Mouse (Mus musculus): Measurements from ENCODE around the gene Mex3a. TPM values are rescaled to one million over a fixed set of nuclear protein-coding genes. Genes with fewer than 3 reads are reported as not detected.

Mex3a gene
- polyA plus RNA-seq, 1 experiment from 2014 or later = 51.9 TPM

- no peak for ATAC-seq (ENCODE audit: low FRiP score)
- Histone ChIP-seq H3K27ac (ENCODE audit: low read depth, low read length) (no peak overlapping the region), H3K4me2 (replicated peaks; ENCODE audit: low read depth, low read length) (no peak overlapping the region), H3K4me3 (ENCODE audit: low read depth, low read length) (no peak overlapping the region), H3K9me3 (ENCODE audit: control insufficient read depth, low read length) (no peaks in the 10 kb centered on the region), H3K27me3 (ENCODE audit: control insufficient read depth, insufficient read depth, low read length) (no peaks in the 10 kb centered on the region), H3K9ac (ENCODE audit: low read depth, low read length) (no peak overlapping the region), H3K4me1 (replicated peaks; ENCODE audit: control insufficient read depth, insufficient read depth, low read length) (no peaks in the 10 kb centered on the region), H3K36me3 (ENCODE audit: control insufficient read depth, insufficient read depth, low read length) (0 out of 2 replicates have a peak, but pooled peaks cover 4% of the 10 kb centered on the region)
- 92% methylated on average over 5 of the region's 5 CpGs for WGBS
- DNase-seq (ENCODE audit: low spot score) = no peak
Measured at GRCm38 (mm10) chr3:88586640-88587039, 54.4 kb downstream of the Mex3a start.

GRCm38 (mm10) chr3:88590246-88590645 lies 58.1 kb downstream of the Mex3a start:
- Histone ChIP-seq H3K27me3 (ENCODE audit: control insufficient read depth, insufficient read depth, low read length) (no peaks in the 10 kb centered on the region), H3K27ac (ENCODE audit: low read depth, low read length) (no peak overlapping the region), H3K9me3 (ENCODE audit: control insufficient read depth, low read length) (no peaks in the 10 kb centered on the region), H3K9ac (ENCODE audit: low read depth, low read length) (no peak overlapping the region), H3K36me3 (ENCODE audit: control insufficient read depth, insufficient read depth, low read length) (0 out of 2 replicates have a peak, but pooled peaks cover 4% of the 10 kb centered on the region), H3K4me2 (replicated peaks; ENCODE audit: low read depth, low read length) (no peak overlapping the region), H3K4me3 (ENCODE audit: low read depth, low read length) (no peak overlapping the region), H3K4me1 (replicated peaks; ENCODE audit: control insufficient read depth, insufficient read depth, low read length) (no peaks in the 10 kb centered on the region)
- DNase-seq (ENCODE audit: low spot score) (peak; percentile 14), ATAC-seq (ENCODE audit: low FRiP score) (no peak)
- 33% methylated on average over 5 of the region's 5 CpGs for WGBS

MicroRNA genes within 50 kb of the gene (microRNA counts, 519-probe panel; counts per million panel counts)
- microRNA mmu-miR-1905 = not detected

Other genes with a start within 250 kb of the Mex3a start
- gene Gm38392, start 245.2 kb upstream of the Mex3a start, polyA plus RNA-seq (2014; fragmentation: Nextera tagmentation; extraction: Ambion mirVana) = 0.20 and 0.49 TPM in 2 replicates
- gene Tsacc, start 235.4 kb upstream of the Mex3a start, polyA plus RNA-seq (2014; fragmentation: Nextera tagmentation; extraction: Ambion mirVana) = 8.1 and 8.6 TPM in 2 replicates
- 736 and 767 TPM in 2 replicates for gene Cct3, start 235.3 kb upstream of the Mex3a start, polyA plus RNA-seq (2014; fragmentation: Nextera tagmentation; extraction: Ambion mirVana)
- gene Glmp, start 207.4 kb upstream of the Mex3a start, polyA plus RNA-seq (2014; fragmentation: Nextera tagmentation; extraction: Ambion mirVana) = 69.4 and 71.5 TPM in 2 replicates
- 1.7 TPM in 2 replicates for gene Tmem79, start 196.2 kb upstream of the Mex3a start, polyA plus RNA-seq (2014; fragmentation: Nextera tagmentation; extraction: Ambion mirVana)
- gene Smg5, start 196.1 kb upstream of the Mex3a start, polyA plus RNA-seq (2014; fragmentation: Nextera tagmentation; extraction: Ambion mirVana) = 42.0 and 44.5 TPM in 2 replicates
- 1.3 and 1.6 TPM in 2 replicates for gene Paqr6, start 167.8 kb upstream of the Mex3a start, polyA plus RNA-seq (2014; fragmentation: Nextera tagmentation; extraction: Ambion mirVana)
- 0.26 TPM in 1 of 2 replicates, not detected in the other for gene Bglap3, start 159.7 kb upstream of the Mex3a start, polyA plus RNA-seq (2014; fragmentation: Nextera tagmentation; extraction: Ambion mirVana)
- not detected in 2 replicates for gene Bglap2, start 153.7 kb upstream of the Mex3a start, polyA plus RNA-seq (2014; fragmentation: Nextera tagmentation; extraction: Ambion mirVana)
- not detected in 2 replicates for gene Bglap, start 147.9 kb upstream of the Mex3a start, polyA plus RNA-seq (2014; fragmentation: Nextera tagmentation; extraction: Ambion mirVana)
- gene Pmf1, start 122.1 kb upstream of the Mex3a start, polyA plus RNA-seq (2014; fragmentation: Nextera tagmentation; extraction: Ambion mirVana) = 108 and 109 TPM in 2 replicates
- 22.1 and 23.7 TPM in 2 replicates for gene Slc25a44, start 107.3 kb upstream of the Mex3a start, polyA plus RNA-seq (2014; fragmentation: Nextera tagmentation; extraction: Ambion mirVana)
- gene Sema4a, start 71.2 kb upstream of the Mex3a start, polyA plus RNA-seq (2014; fragmentation: Nextera tagmentation; extraction: Ambion mirVana) = 5.7 and 7.8 TPM in 2 replicates
- gene Lmna, start 22.4 kb upstream of the Mex3a start, polyA plus RNA-seq (2014; fragmentation: Nextera tagmentation; extraction: Ambion mirVana) = 22.5 and 22.8 TPM in 2 replicates
- gene Rab25, start 15.9 kb downstream of the Mex3a start, polyA plus RNA-seq (2014; fragmentation: Nextera tagmentation; extraction: Ambion mirVana) = 1.1 and 1.8 TPM in 2 replicates
- 76.1 and 93.9 TPM in 2 replicates for gene Lamtor2, start 20.7 kb downstream of the Mex3a start, polyA plus RNA-seq (2014; fragmentation: Nextera tagmentation; extraction: Ambion mirVana)
- gene Ubqln4, start 21.4 kb downstream of the Mex3a start, polyA plus RNA-seq (2014; fragmentation: Nextera tagmentation; extraction: Ambion mirVana) = 62.6 and 66.3 TPM in 2 replicates
- 152 and 169 TPM in 2 replicates for gene Ssr2, start 43.5 kb downstream of the Mex3a start, polyA plus RNA-seq (2014; fragmentation: Nextera tagmentation; extraction: Ambion mirVana)
- 149 and 181 TPM in 2 replicates for gene Arhgef2, start 73.6 kb downstream of the Mex3a start, polyA plus RNA-seq (2014; fragmentation: Nextera tagmentation; extraction: Ambion mirVana)
- gene Rxfp4, start 120.7 kb downstream of the Mex3a start, polyA plus RNA-seq (2014; fragmentation: Nextera tagmentation; extraction: Ambion mirVana) = not detected in 2 replicates
- 103 and 105 TPM in 2 replicates for gene Khdc4, start 153.4 kb downstream of the Mex3a start, polyA plus RNA-seq (2014; fragmentation: Nextera tagmentation; extraction: Ambion mirVana)
- gene Rit1, start 184.4 kb downstream of the Mex3a start, polyA plus RNA-seq (2014; fragmentation: Nextera tagmentation; extraction: Ambion mirVana) = 44.6 and 48.4 TPM in 2 replicates
- 137 and 151 TPM in 2 replicates for gene Syt11, start 242.8 kb downstream of the Mex3a start, polyA plus RNA-seq (2014; fragmentation: Nextera tagmentation; extraction: Ambion mirVana)

Measured in hindbrain, embryonic 11.5 days (tissue).